Mouse (Mus musculus) midbrain, embryonic 14.5 days (tissue): ENCODE data around the gene Dock8. TPM values are rescaled to one million over a fixed set of nuclear protein-coding genes. Genes with fewer than 3 reads are reported as not detected.

Experiments
- ATAC-seq: fragments of 200-750 bp; cut with Nextera tagmentation; 2 replicates; pipeline ENCODE4 v1.8.0; 2017; ENCODE audit warnings: moderate number of reproducible peaks, moderate library complexity; ENCODE audit not compliant: low FRiP score, low TSS enrichment
- DNase-seq: peaks from one replicate; pipeline ENCODE4 v3.0.0-alpha.2; 2015
- H3K27ac ChIP-seq: fragments of 300-500 bp; sonication (generic); replicated peaks from 2 replicates; pipeline ENCODE4 v1.5.1; 2014; ENCODE audit warnings: mild to moderate bottlenecking, low read depth, low read length, moderate library complexity
- H3K27me3 ChIP-seq: fragments of 300-500 bp; sonication (generic); 2 replicates; pipeline ENCODE4 v1.6.1; 2014; ENCODE audit warnings: low read length, control low read depth, mixed read lengths; ENCODE audit not compliant: control insufficient read depth, insufficient read depth
- H3K36me3 ChIP-seq: fragments of 300-500 bp; sonication (generic); 2 replicates; pipeline ENCODE4 v1.6.1; 2014; ENCODE audit warnings: low read length, control low read depth; ENCODE audit not compliant: control insufficient read depth, insufficient read depth
- H3K4me1 ChIP-seq: fragments of 300-500 bp; sonication (generic); 2 replicates; pipeline ENCODE4 v1.6.1; 2014; ENCODE audit warnings: mild to moderate bottlenecking, antibody characterized with exemption, low read length, control low read depth; ENCODE audit not compliant: control insufficient read depth, insufficient read depth
- H3K4me2 ChIP-seq: fragments of 300-500 bp; sonication (generic); 2 replicates; pipeline ENCODE4 v1.6.1; 2014; ENCODE audit warnings: mild to moderate bottlenecking, low read length, moderate library complexity
- H3K4me3 ChIP-seq: fragments of 300-500 bp; sonication (generic); replicated peaks from 2 replicates; pipeline ENCODE4 v1.5.1; 2014; ENCODE audit warnings: low read depth, low read length
- H3K9ac ChIP-seq: fragments of 300-500 bp; sonication (generic); replicated peaks from 2 replicates; pipeline ENCODE4 v1.6.1; 2014; ENCODE audit warnings: mild to moderate bottlenecking, low read length, moderate library complexity
- H3K9me3 ChIP-seq: fragments of 300-500 bp; sonication (generic); 2 replicates; pipeline ENCODE4 v1.6.1; 2016; ENCODE audit warnings: low read length, control low read depth, mixed read lengths; ENCODE audit not compliant: control insufficient read depth
- WGBS: fragments of 180-500 bp; shearing (Covaris S2); extraction: QIAGEN DNeasy Blood & Tissue Kit; methylation state at CpG from one replicate; pipeline ENCODE4 v1.1.7; 2014; 5-methylcytosine and 5-hydroxymethylcytosine counted together
- polyA plus RNA-seq: library from polyadenylated mRNA; unstranded; fragments of >200 nt; fragmentation: Nextera tagmentation; extraction: Ambion mirVana; gene quantifications from 2 replicates; pipeline ENCODE4 v1.2.1, GENCODE M21; 2014

Dock8 gene
- polyA plus RNA-seq, 1 experiment from 2014 or later, result 0.41 TPM

- H3K36me3 ChIP-seq, result no peaks in the 10 kb centered on the region
- no peaks in the 10 kb centered on the region for H3K9me3 ChIP-seq
- WGBS, result 65% methylated on average over 6 of the region's 6 CpGs
- no peaks in the 10 kb centered on the region for H3K4me1 ChIP-seq
- no peak overlapping the region for H3K27ac ChIP-seq
- no peak overlapping the region for H3K4me2 ChIP-seq
- H3K27me3 ChIP-seq, result peaks cover 10% of the 10 kb centered on the region; the same call in 1 of the 2 replicates
- ATAC-seq (no peak), DNase-seq (no peak)
- H3K9ac ChIP-seq, result no peak overlapping the region
- H3K4me3 ChIP-seq, result no peak overlapping the region
These were observed 5.8 kb upstream of the Dock8 start for GRCm38 (mm10) chr19:24993526-24993925.

GRCm38 (mm10) chr19:24994900-24995299, 4.4 kb upstream of the Dock8 start:
- WGBS, result 58% methylated on average over 8 of the region's 8 CpGs
- Histone ChIP-seq H3K27ac (no peak overlapping the region), H3K9me3 (no peaks in the 10 kb centered on the region), H3K36me3 (no peaks in the 10 kb centered on the region), H3K4me3 (no peak overlapping the region), H3K9ac (no peak overlapping the region), H3K4me1 (0 out of 2 replicates have a peak, but pooled peaks cover 4% of the 10 kb centered on the region), H3K4me2 (no peak overlapping the region), H3K27me3 (peaks cover 24% of the 10 kb centered on the region)
- DNase-seq (peak; percentile 20), ATAC-seq (no peak)

- 73% methylated on average over 12 of the region's 12 CpGs for WGBS
- Histone ChIP-seq H3K36me3 (no peaks in the 10 kb centered on the region), H3K4me2 (no peak overlapping the region), H3K9me3 (no peaks in the 10 kb centered on the region), H3K9ac (no peak overlapping the region), H3K27me3 (peaks cover 45% of the 10 kb centered on the region), H3K4me1 (0 out of 2 replicates have a peak, but pooled peaks cover 7% of the 10 kb centered on the region), H3K27ac (no peak overlapping the region), H3K4me3 (no peak overlapping the region)
- DNase-seq (no peak), ATAC-seq (no peak)
These were observed 2.3 kb upstream of the Dock8 start for GRCm38 (mm10) chr19:24996815-24997704.

- Histone ChIP-seq H3K9ac (no peak overlapping the region), H3K27ac (no peak overlapping the region), H3K4me1 (0 out of 2 replicates have a peak, but pooled peaks cover 7% of the 10 kb centered on the region), H3K9me3 (no peaks in the 10 kb centered on the region), H3K36me3 (no peaks in the 10 kb centered on the region), H3K4me2 (no peak overlapping the region), H3K4me3 (peak overlapping the region; percentile 61; the same call in 1 of the 2 replicates), H3K27me3 (peaks cover 46% of the 10 kb centered on the region)
- no peak for ATAC-seq
- 75% methylated on average over 5 of the region's 5 CpGs for WGBS
- DNase-seq, result peak; percentile 9
These were observed 773 bp upstream of the Dock8 start for GRCm38 (mm10) chr19:24998561-24998960.

GRCm38 (mm10) chr19:25000153-25000552, 819 bp downstream of the Dock8 start:
- DNase-seq, result no peak
- Histone ChIP-seq H3K9me3 (no peaks in the 10 kb centered on the region), H3K4me2 (peak overlapping the region; percentile 98), H3K36me3 (no peaks in the 10 kb centered on the region), H3K27me3 (peaks cover 46% of the 10 kb centered on the region), H3K4me1 (0 out of 2 replicates have a peak, but pooled peaks cover 12% of the 10 kb centered on the region), H3K27ac (no peak overlapping the region), H3K4me3 (peak overlapping the region; percentile 61; the same call in 1 of the 2 replicates), H3K9ac (no peak overlapping the region)
- WGBS, result 43% methylated on average over 9 of the region's 9 CpGs
- ATAC-seq, result no peak

GRCm38 (mm10) chr19:25002032-25002431, 2.7 kb downstream of the Dock8 start:
- H3K36me3 ChIP-seq, result no peaks in the 10 kb centered on the region
- H3K27me3 ChIP-seq, result peaks cover 46% of the 10 kb centered on the region
- DNase-seq (no peak), ATAC-seq (no peak)
- H3K4me1 ChIP-seq, result 0 out of 2 replicates have a peak, but pooled peaks cover 12% of the 10 kb centered on the region
- no peak overlapping the region for H3K27ac ChIP-seq
- no peaks in the 10 kb centered on the region for H3K9me3 ChIP-seq
- no peak overlapping the region for H3K4me2 ChIP-seq
- no peak overlapping the region for H3K4me3 ChIP-seq
- H3K9ac ChIP-seq, result no peak overlapping the region
- 89% methylated on average over 6 of the region's 6 CpGs for WGBS

- Histone ChIP-seq H3K27me3 (peaks cover 42% of the 10 kb centered on the region), H3K4me2 (no peak overlapping the region), H3K36me3 (no peaks in the 10 kb centered on the region), H3K4me3 (no peak overlapping the region), H3K4me1 (0 out of 2 replicates have a peak, but pooled peaks cover 12% of the 10 kb centered on the region), H3K9me3 (no peaks in the 10 kb centered on the region), H3K9ac (no peak overlapping the region), H3K27ac (no peak overlapping the region)
- no peak for DNase-seq
- WGBS, result 69% methylated on average over 3 of the region's 3 CpGs
- ATAC-seq, result no peak
These were observed 3.5 kb downstream of the Dock8 start for GRCm38 (mm10) chr19:25002828-25003227.

GRCm38 (mm10) chr19:25003810-25004209, 4.5 kb downstream of the Dock8 start:
- Histone ChIP-seq H3K4me2 (no peak overlapping the region), H3K36me3 (no peaks in the 10 kb centered on the region), H3K4me3 (no peak overlapping the region), H3K9me3 (no peaks in the 10 kb centered on the region), H3K27ac (no peak overlapping the region), H3K4me1 (0 out of 2 replicates have a peak, but pooled peaks cover 12% of the 10 kb centered on the region), H3K27me3 (peaks cover 33% of the 10 kb centered on the region), H3K9ac (no peak overlapping the region)
- no peak for ATAC-seq
- DNase-seq, result peak; percentile 10
- WGBS, result 62% methylated on average over 4 of the region's 4 CpGs
